Mouse (Mus musculus): ENCODE measurements around the gene Zfand2a.

DNA sequence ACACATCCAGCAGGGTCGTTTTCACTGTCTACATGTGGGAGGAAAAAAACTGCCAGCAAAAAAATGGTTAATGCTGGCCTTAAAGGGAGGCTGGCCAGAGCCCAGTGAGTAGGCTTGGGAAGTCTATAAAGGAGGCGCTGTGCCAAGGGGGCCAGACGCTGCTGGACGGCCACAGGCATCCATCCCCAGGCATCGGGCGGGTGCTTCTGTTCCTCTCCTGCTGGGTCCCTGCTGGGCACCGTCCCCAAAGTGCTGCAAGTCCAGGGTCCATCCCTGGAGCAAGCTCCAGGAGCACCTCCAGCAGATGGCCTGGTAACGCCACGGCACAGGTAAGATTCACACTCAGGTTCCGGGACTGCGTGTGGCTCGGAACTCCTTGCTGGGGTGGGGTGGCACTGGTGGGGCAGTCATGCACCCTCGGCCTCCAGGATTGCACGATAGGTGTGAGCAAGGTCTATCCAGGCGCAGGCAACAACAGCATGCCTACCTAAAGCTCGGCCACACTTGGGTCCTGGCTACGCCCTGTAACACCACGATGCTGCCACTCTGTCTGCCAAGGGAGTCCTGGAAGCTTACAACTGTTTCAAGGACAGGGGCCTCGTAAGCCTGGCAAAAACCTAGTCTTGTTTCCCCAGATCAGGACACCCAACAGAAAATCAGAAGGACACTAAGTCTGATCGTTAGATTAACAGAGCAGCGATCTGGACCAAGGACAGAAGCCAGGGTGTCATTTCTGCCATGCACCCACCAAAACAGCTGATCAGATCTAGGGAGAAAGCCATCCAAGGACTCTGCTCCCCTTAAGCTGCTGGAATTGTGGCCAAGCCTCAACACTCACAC is 61.1 kb downstream of the Zfand2a start, which contains the start of gene Gper1:
- TF ChIP-seq CTCF (IDR thresholded peaks at IDR 0.05) (no peak), POLR2A (IDR thresholded peaks at IDR 0.05; ENCODE audit: insufficient read depth, low read depth, low read length) (no peak)

All from heart, adult 2 months (tissue).